Mouse (Mus musculus): ENCODE data around the gene Cox4i2.

The Cox4i2 gene

GRCm38 (mm10) chr2:152767618-152768271 is 13.8 kb downstream of the Cox4i2 start:
- peak; percentile 74 to 85 for DNase-seq (ENCODE audit: low spot score in 2 of 2)

DNA sequence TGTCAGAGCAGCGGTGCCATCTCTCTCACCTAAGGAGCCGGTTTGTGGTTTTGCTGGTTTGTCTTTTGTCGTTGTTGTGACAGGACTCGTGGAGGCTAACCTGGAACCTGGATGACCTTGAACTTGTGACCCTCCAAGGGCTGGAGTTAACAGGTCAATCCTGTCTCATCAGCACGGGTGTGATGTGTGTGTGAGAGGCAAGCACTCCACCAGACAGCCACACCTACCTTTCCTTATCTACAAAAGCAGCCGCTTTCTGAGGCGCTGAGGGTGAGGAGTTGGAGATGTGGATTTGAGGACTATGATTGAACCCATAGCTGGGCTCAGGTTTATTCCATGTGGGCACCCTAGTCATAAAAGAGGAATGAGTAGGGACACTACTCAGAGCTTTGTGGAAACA is 15.7 kb downstream of the Cox4i2 start:
- peak in 1 of 2 experiments; percentile 46 for DNase-seq (ENCODE audit: low spot score in 2 of 2)

- DNase-seq (ENCODE audit: low spot score in 2 of 2): no peak
Measured at GRCm38 (mm10) chr2:152771571-152771970, 17.6 kb downstream of the Cox4i2 start.

GRCm38 (mm10) chr2:152772231-152772630 is 18.3 kb downstream of the Cox4i2 start:
- no peak for DNase-seq (ENCODE audit: low spot score in 2 of 2)

GRCm38 (mm10) chr2:152775357-152775756 is 21.4 kb downstream of the Cox4i2 start:
- DNase-seq (ENCODE audit: low spot score in 2 of 2): no peak

DNA sequence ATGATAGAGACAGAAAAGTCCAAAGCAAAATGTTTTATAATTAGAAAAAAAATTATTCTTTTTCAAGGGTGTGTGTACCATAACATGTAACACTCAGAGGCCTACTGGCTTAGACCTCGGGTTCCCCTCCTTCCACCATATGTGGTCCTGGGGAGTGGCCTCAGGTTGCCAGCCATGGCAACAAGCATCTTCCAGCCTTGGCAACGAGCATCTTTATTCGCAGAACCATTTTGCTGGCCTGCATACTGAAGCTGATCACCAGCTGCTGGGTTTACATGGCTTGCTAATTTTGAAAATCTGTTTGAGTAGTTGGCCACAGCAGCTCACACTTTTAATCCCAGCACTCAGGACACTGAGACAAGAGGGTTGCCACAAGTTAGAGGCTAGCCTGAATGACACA is 22.0 kb downstream of the Cox4i2 start:
- DNase-seq (ENCODE audit: low spot score in 2 of 2): no peak

- no peak for DNase-seq (ENCODE audit: low spot score in 2 of 2)
Measured at GRCm38 (mm10) chr2:152776435-152776834, 22.5 kb downstream of the Cox4i2 start.

DNA sequence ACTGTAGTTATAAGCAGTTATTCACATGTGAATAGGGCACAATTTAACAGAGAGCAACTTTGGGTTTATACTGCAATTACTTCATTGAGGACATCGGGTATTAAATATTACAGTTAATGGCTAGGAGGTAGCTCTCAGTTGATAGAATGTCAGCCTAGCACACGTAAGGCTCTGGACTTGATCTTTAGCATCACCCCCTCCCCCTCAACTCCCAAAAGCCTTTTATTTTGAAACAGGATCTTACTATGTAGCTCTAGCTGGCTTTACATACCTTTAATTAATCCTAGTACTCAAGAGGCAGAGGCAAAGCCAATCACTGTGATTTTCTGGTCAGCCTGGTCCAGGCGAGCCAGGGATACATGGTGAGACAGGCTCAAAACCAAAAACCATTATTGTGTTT is 23.1 kb downstream of the Cox4i2 start:
- no peak for DNase-seq (ENCODE audit: low spot score in 2 of 2)

GRCm38 (mm10) chr2:152780466-152780865 is 26.5 kb downstream of the Cox4i2 start:
- no peak for DNase-seq (ENCODE audit: low spot score in 2 of 2)

GRCm38 (mm10) chr2:152781031-152781711 is 27.2 kb downstream of the Cox4i2 start:
- no peak for DNase-seq (ENCODE audit: low spot score in 2 of 2)

DNA sequence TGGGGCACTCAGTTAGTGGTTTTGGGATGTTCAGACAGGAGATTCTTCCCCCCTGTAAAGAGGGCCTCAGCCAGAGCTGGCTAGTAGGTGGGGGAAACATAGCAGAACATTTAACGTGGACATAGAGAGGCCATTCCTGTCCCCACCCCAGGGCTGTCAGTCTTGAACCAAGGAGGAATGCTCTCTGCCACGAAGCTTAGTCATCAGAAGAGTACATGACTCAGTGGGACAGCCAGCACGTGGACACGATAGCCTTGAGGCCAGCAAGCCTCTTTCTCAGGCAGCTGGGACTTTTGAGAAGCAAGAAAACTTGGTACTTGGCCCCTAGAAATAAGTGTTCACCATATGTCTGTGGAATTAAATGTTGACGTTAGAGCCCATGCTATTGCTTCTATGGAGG is 28.7 kb downstream of the Cox4i2 start:
- no peak for DNase-seq (ENCODE audit: low spot score in 2 of 2)

DNA sequence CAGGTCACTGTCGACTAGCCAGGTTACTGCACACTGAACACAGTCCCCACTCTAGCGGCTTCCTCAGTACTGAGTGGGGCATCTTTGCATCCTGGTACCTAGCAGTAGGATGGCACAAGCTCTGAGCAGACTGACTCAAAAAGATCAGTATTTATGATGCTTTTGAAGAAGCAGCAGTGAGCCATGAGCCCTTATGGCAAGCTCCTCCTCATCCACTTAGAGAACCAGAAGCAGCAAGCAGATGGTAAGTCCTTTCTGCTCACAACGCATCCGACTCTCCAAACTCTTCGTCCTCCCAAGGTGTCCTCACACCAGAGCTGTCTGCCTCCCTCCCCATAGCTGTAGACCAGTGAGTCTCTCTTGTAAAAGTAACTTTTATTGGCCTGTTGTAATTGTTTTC is 29.3 kb downstream of the Cox4i2 start:
- DNase-seq (ENCODE audit: low spot score in 2 of 2): no peak

GRCm38 (mm10) chr2:152784640-152785039 is 30.7 kb downstream of the Cox4i2 start:
- DNase-seq (ENCODE audit: low spot score in 2 of 2): no peak

GRCm38 (mm10) chr2:152785446-152786350 is 31.7 kb downstream of the Cox4i2 start:
- DNase-seq (ENCODE audit: low spot score in 2 of 2): no peak

- no peak for DNase-seq (ENCODE audit: low spot score in 2 of 2)
Measured at GRCm38 (mm10) chr2:152787136-152787535, 33.2 kb downstream of the Cox4i2 start.

- DNase-seq (ENCODE audit: low spot score in 2 of 2): no peak
Measured at GRCm38 (mm10) chr2:152787543-152787942, 33.6 kb downstream of the Cox4i2 start.

GRCm38 (mm10) chr2:152788892-152789421 is 35.0 kb downstream of the Cox4i2 start:
- peak; percentile 80 to 85 for DNase-seq (ENCODE audit: low spot score in 2 of 2)

- peak; percentile 78 to 86 for DNase-seq (ENCODE audit: low spot score in 2 of 2)
Measured at GRCm38 (mm10) chr2:152789591-152789999, 35.6 kb downstream of the Cox4i2 start.

DNA sequence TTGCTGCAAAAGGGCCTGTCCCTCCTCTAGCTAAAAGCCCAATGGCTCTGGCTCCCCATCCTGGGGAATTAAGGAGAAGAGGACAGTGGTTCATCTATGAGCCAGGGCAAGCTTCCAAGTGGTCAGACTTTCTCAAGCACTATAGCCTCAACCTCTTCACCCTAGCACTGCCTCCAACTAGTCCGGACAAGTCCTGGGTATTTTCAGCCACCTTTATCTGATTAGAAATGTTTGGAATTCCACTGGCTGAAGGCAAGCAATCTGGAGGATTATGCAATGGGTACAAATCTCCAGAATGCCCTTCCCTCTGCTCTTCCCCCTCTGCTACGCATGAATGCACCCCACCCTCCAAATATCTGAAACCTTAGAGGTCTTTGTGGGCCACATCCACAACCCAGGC is 38.5 kb downstream of the Cox4i2 start:
- DNase-seq (ENCODE audit: low spot score in 2 of 2): no peak

DNA sequence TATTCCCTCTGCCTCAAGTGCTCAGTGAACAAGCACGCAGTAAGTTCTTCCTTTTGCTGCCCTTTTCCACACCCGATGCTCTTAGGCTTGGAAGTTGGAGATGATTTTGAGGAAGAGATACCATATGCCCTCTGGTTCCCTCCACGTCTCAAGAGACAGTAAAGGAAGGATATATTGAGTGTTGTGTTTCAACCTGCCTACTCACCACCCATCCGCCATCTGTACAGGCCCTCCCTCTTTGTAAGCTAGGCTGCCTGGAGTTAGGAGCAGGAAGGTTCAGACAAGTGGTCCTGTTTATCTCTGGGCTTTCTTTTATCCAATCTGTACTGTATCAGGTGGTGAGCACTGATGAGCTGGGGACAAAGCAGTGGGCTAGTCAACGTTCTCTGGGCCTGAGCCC is 39.4 kb downstream of the Cox4i2 start:
- no peak for DNase-seq (ENCODE audit: low spot score in 2 of 2)

GRCm38 (mm10) chr2:152794281-152794827 is 40.4 kb downstream of the Cox4i2 start:
- DNase-seq (ENCODE audit: low spot score in 2 of 2): peak in 1 of 2 experiments; percentile 39

GRCm38 (mm10) chr2:152797589-152797988 is 43.6 kb downstream of the Cox4i2 start:
- DNase-seq (ENCODE audit: low spot score in 2 of 2): no peak

Measured in spleen, postnatal 4 days (tissue).